Mouse (Mus musculus): Measurements from ENCODE around the gene 4930432M17Rik. TPM values are rescaled to one million over a fixed set of nuclear protein-coding genes. Genes with fewer than 3 reads are reported as not detected.

4930432M17Rik gene
- total and polyA plus RNA-seq, 3 experiments: not detected

- Histone ChIP-seq H3K36me3 (replicated peaks in 1 of 2; ENCODE audit: control insufficient read depth in 1 of 2, insufficient read depth in 1 of 2, low read length in 1 of 2) (no peaks in the 10 kb centered on the region), H3K27me3 (replicated peaks) (no peaks in the 10 kb centered on the region), H3K79me2 (replicated peaks; ENCODE audit: control insufficient read depth, extremely low read depth, insufficient read depth, poor library complexity, severe bottlenecking) (no peaks in the 10 kb centered on the region), H3K27ac (ENCODE audit: insufficient read depth, low read depth) (no peak overlapping the region), H3K9me3 (replicated peaks; ENCODE audit: low read length) (no peaks in the 10 kb centered on the region), H3K4me2 (ENCODE audit: insufficient read depth, low read depth, poor library complexity, severe bottlenecking) (no peak overlapping the region), H3K9ac (ENCODE audit: insufficient read depth, low read depth) (no peak overlapping the region), H3K4me1 (ENCODE audit: control insufficient read depth in 1 of 2, insufficient read depth in 2 of 2) (no peaks in the 10 kb centered on the region), H3K4me3 (replicated peaks in 1 of 3; ENCODE audit: low read depth in 2 of 3, low read length in 2 of 3, poor library complexity in 1 of 3) (no peak overlapping the region)
- no peak for DNase-seq (ENCODE audit: extremely low read depth)
- TF ChIP-seq ZMIZ1 (IDR thresholded peaks at IDR 0.05; ENCODE audit: low read depth, low read length): no peak
- no peak for TF ChIP-seq E2F4 (IDR thresholded peaks at IDR 0.05; ENCODE audit: insufficient replicate concordance, low read depth, low read length)
- TF ChIP-seq USF2 (conservative IDR thresholded peaks at IDR 0.05; ENCODE audit: low read depth, low read length): no peak
- no peak for TF ChIP-seq MAFK (IDR thresholded peaks at IDR 0.05; ENCODE audit: insufficient replicate concordance, low read length)
- TF ChIP-seq SIN3A (IDR thresholded peaks at IDR 0.05; ENCODE audit: low read length): no peak
- TF ChIP-seq SMC3 (IDR thresholded peaks at IDR 0.05; ENCODE audit: low read depth, low read length): no peak
- no peak for TF ChIP-seq ZC3H11A (IDR thresholded peaks at IDR 0.05; ENCODE audit: low read depth, low read length)
- no peak for TF ChIP-seq IRF4 (IDR thresholded peaks at IDR 0.05; ENCODE audit: low read depth, low read length)
- no peak for TF ChIP-seq HCFC1 (IDR thresholded peaks at IDR 0.05; ENCODE audit: low read depth, low read length)
- no peak for TF ChIP-seq CHD2 (IDR thresholded peaks at IDR 0.05; ENCODE audit: low read length)
- no peak for TF ChIP-seq UBTF (IDR thresholded peaks at IDR 0.05; ENCODE audit: low read depth, low read length)
- no peak for TF ChIP-seq BHLHE40 (IDR thresholded peaks at IDR 0.05; ENCODE audit: low read depth, low read length)
- no peak for TF ChIP-seq RCOR1 (conservative IDR thresholded peaks at IDR 0.05; ENCODE audit: low read depth, low read length)
- in situ Hi-C loops (cut with MboI; ENCODE audit: low pct_ligation_motif_present, low pct_unique_long_range_greater_than_20kb, low sequenced_read_pairs) (no loop called here), dilution Hi-C loops (cut with MboI; ENCODE audit: extremely low pct_ligation_motif_present, extremely low pct_unique_long_range_greater_than_20kb, low sequenced_read_pairs) (no loop called here)
Measured at GRCm38 (mm10) chr3:121636748-121637147, 33.8 kb upstream of the 4930432M17Rik start.

GRCm38 (mm10) chr3:121637792-121638191 lies 32.8 kb upstream of the 4930432M17Rik start:
- in situ Hi-C loops (cut with MboI; ENCODE audit: low pct_ligation_motif_present, low pct_unique_long_range_greater_than_20kb, low sequenced_read_pairs) (no loop called here), dilution Hi-C loops (cut with MboI; ENCODE audit: extremely low pct_ligation_motif_present, extremely low pct_unique_long_range_greater_than_20kb, low sequenced_read_pairs) (no loop called here)
- H3K27ac ChIP-seq (ENCODE audit: insufficient read depth, low read depth): no peak overlapping the region

More at GRCm38 (mm10) chr3:121637792-121638191, 32.8 kb upstream of the 4930432M17Rik start:
- H3K4me2 ChIP-seq (ENCODE audit: insufficient read depth, low read depth, poor library complexity, severe bottlenecking): no peak overlapping the region
- no peaks in the 10 kb centered on the region for H3K4me1 ChIP-seq (ENCODE audit: control insufficient read depth in 1 of 2, insufficient read depth in 2 of 2)
- no peak overlapping the region for H3K4me3 ChIP-seq (replicated peaks in 1 of 3; ENCODE audit: low read depth in 2 of 3, low read length in 2 of 3, poor library complexity in 1 of 3)
- H3K36me3 ChIP-seq (replicated peaks in 1 of 2; ENCODE audit: control insufficient read depth in 1 of 2, insufficient read depth in 1 of 2, low read length in 1 of 2): no peaks in the 10 kb centered on the region
- H3K9ac ChIP-seq (ENCODE audit: insufficient read depth, low read depth): no peak overlapping the region
- no peaks in the 10 kb centered on the region for H3K27me3 ChIP-seq (replicated peaks)
- no peak for TF ChIP-seq PAX5 (IDR thresholded peaks at IDR 0.05; ENCODE audit: low read length)
- TF ChIP-seq USF1 (IDR thresholded peaks at IDR 0.05; ENCODE audit: low read depth, low read length): no peak
- TF ChIP-seq CTCF (conservative IDR thresholded peaks at IDR 0.05 in 1 of 2, IDR thresholded peaks at IDR 0.05 in 1 of 2; ENCODE audit: low read depth in 2 of 2, low read length in 2 of 2): no peak
- TF ChIP-seq NRF1 (IDR thresholded peaks at IDR 0.05; ENCODE audit: low read depth, low read length): no peak
- TF ChIP-seq JUN (IDR thresholded peaks at IDR 0.05; ENCODE audit: insufficient read depth, low read depth, low read length): no peak
- no peak for TF ChIP-seq E2F4 (IDR thresholded peaks at IDR 0.05; ENCODE audit: insufficient replicate concordance, low read depth, low read length)
- no peak for TF ChIP-seq MYC (IDR thresholded peaks at IDR 0.05; ENCODE audit: low read depth, low read length)
- TF ChIP-seq ELF1 (IDR thresholded peaks at IDR 0.05; ENCODE audit: low read depth, low read length): no peak
- H3K9me3 ChIP-seq (replicated peaks; ENCODE audit: low read length): no peaks in the 10 kb centered on the region
- H3K79me2 ChIP-seq (replicated peaks; ENCODE audit: control insufficient read depth, extremely low read depth, insufficient read depth, poor library complexity, severe bottlenecking): no peaks in the 10 kb centered on the region
- no peak for DNase-seq (ENCODE audit: extremely low read depth)

Data from CH12.LX (cell line).